Mouse (Mus musculus) lung, embryonic 16.5 days (tissue): ENCODE measurements around the gene Flt3l. TPM values are rescaled to one million over a fixed set of nuclear protein-coding genes. Genes with fewer than 3 reads are reported as not detected.
"Not testable (repeated sequence)": the region's sequence is repeated elsewhere in the genome, so short reads cannot be mapped to it uniquely, and the experiment has no call there.

Source experiments
- ATAC-seq: fragments of 200-750 bp; cut with Nextera tagmentation; 2 replicates; pipeline ENCODE4 v1.8.0; 2017; ENCODE audit warnings: low read depth, mild to moderate bottlenecking, moderate library complexity
- H3K27ac ChIP-seq: fragments of 300-500 bp; sonication (generic); 2 replicates; pipeline ENCODE4 v1.5.1; 2014; ENCODE audit warnings: mild to moderate bottlenecking, control low read depth, low read length
- H3K27me3 ChIP-seq: fragments of 300-500 bp; sonication (generic); 2 replicates; pipeline ENCODE4 v1.6.1; 2014; ENCODE audit warnings: low read depth, low read length, mixed read lengths; ENCODE audit not compliant: control insufficient read depth, insufficient read depth
- H3K36me3 ChIP-seq: fragments of 300-500 bp; sonication (generic); 2 replicates; pipeline ENCODE4 v1.6.1; 2014; ENCODE audit warnings: low read length; ENCODE audit not compliant: control insufficient read depth, insufficient read depth
- H3K4me1 ChIP-seq: fragments of 300-500 bp; sonication (generic); replicated peaks from 2 replicates; pipeline ENCODE4 v1.6.1; 2014; ENCODE audit warnings: low read length, mixed read lengths; ENCODE audit not compliant: control insufficient read depth, insufficient read depth
- H3K4me2 ChIP-seq: fragments of 300-500 bp; sonication (generic); 2 replicates; pipeline ENCODE4 v1.6.1; 2014; ENCODE audit warnings: low read depth, low read length, control low read depth
- H3K4me3 ChIP-seq: fragments of 300-500 bp; sonication (generic); 2 replicates; pipeline ENCODE4 v1.5.1; 2014; ENCODE audit warnings: mild to moderate bottlenecking, low read length, control low read depth
- H3K9ac ChIP-seq: fragments of 300-500 bp; sonication (generic); 2 replicates; pipeline ENCODE4 v1.6.1; 2014; ENCODE audit warnings: low read length, control low read depth
- H3K9me3 ChIP-seq: fragments of 300-500 bp; sonication (generic); 2 replicates; pipeline ENCODE4 v1.6.1; 2016; ENCODE audit warnings: low read length; ENCODE audit not compliant: control insufficient read depth
- WGBS: fragments of 180-500 bp; shearing (Covaris S2); extraction: QIAGEN DNeasy Blood & Tissue Kit; methylation state at CpG from one replicate; pipeline ENCODE4 v1.1.7; 2014; 5-methylcytosine and 5-hydroxymethylcytosine counted together
- polyA plus RNA-seq: library from polyadenylated mRNA; unstranded; fragments of >200 nt; fragmentation: Nextera tagmentation; extraction: Ambion mirVana; gene quantifications from 2 replicates; pipeline ENCODE4 v1.2.1, GENCODE M21; 2015

The Flt3l gene
- polyA plus RNA-seq, 1 experiment from 2014 or later: 2.4 TPM

GRCm38 (mm10) chr7:45113476-45113875 lies 22.8 kb downstream of the Flt3l start:
- no peak overlapping the region for H3K4me3 ChIP-seq
- no peak for ATAC-seq
- 65% methylated on average over 2 of the region's 2 CpGs for WGBS
- no peaks in the 10 kb centered on the region for H3K27me3 ChIP-seq
- no peaks in the 10 kb centered on the region for H3K36me3 ChIP-seq
- H3K4me2 ChIP-seq: no peak overlapping the region
- H3K4me1 ChIP-seq: no peaks in the 10 kb centered on the region
- H3K9ac ChIP-seq: no peak overlapping the region
- no peaks in the 10 kb centered on the region for H3K9me3 ChIP-seq
- no peak overlapping the region for H3K27ac ChIP-seq

DNA sequence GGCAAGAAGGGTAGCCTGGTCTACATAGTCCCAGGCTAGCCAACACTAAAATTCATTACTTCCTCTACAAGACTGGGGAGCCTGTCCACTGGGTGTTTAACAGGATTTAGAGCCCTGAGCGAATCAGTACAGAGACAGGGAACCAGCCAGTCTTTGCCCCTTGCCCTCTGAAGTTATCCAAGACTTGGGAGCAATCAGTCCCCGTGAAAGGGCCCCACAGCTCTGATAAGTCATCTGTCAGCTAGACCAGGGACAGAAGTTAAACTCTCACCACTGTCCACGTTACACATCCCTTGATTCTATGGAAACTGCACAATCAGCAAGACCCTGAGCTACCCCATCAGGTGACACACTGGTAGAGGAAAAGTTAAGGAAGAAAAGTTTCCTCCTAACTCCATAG lies 23.7 kb downstream of the Flt3l start:
- Histone ChIP-seq H3K9me3 (no peaks in the 10 kb centered on the region), H3K27ac (no peak overlapping the region), H3K4me2 (no peak overlapping the region), H3K4me3 (no peak overlapping the region), H3K4me1 (no peaks in the 10 kb centered on the region), H3K9ac (no peak overlapping the region), H3K27me3 (no peaks in the 10 kb centered on the region), H3K36me3 (no peaks in the 10 kb centered on the region)
- 36% methylated on average over 3 of the region's 3 CpGs for WGBS
- ATAC-seq: no peak

DNA sequence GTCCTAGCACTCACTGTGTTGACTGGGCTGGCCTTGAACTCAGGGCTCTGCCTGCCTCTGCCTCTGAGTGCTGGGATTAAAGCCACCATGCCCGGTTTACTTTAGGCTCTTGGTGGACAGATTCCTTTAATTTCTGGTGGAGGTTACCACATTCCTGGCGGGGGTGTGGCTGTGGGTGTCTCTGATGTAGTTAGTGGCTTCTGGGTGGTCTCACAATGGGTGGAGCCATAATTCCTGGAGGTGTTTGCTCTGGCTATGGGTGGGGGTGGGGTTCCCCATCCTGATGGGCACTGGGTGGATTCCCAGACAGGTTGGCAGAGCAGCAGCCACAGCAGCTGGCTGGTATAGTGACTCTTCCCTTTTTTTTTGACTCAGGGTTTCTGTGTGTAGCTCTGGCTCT lies 24.3 kb downstream of the Flt3l start:
- no peak for ATAC-seq
- WGBS: 52% methylated on average over 2 of the region's 2 CpGs
- no peak overlapping the region for H3K4me2 ChIP-seq
- no peak overlapping the region for H3K9ac ChIP-seq
- H3K27ac ChIP-seq: no peak overlapping the region
- H3K27me3 ChIP-seq: no peaks in the 10 kb centered on the region
- H3K4me3 ChIP-seq: no peak overlapping the region
- no peaks in the 10 kb centered on the region for H3K4me1 ChIP-seq
- H3K36me3 ChIP-seq: no peaks in the 10 kb centered on the region
- no peaks in the 10 kb centered on the region for H3K9me3 ChIP-seq

DNA sequence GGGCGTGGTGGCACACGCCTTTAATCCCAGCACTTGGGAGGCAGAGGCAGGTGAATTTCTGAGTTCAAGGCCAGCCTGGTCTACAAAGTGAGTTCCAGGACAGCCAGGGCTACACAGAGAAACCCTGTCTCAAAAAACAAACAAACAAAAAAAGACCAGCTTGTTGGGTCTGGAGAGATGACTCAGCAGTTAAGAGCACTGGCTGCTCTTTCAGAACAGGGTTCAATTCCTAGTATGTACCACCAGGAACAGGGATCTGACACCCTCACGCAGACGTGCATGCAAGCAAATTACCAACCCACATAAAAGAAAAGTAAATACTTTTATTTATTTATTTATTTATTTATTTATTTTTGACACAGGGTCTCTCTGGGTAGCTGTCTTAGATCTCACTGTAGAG lies 26.1 kb downstream of the Flt3l start:
- not testable (repeated sequence) for H3K36me3 ChIP-seq, H3K4me1 ChIP-seq, H3K27ac ChIP-seq, H3K27me3 ChIP-seq, ATAC-seq, H3K4me3 ChIP-seq, H3K9me3 ChIP-seq, H3K9ac ChIP-seq, H3K4me2 ChIP-seq
- 77% methylated on average over 4 of the region's 4 CpGs for WGBS

DNA sequence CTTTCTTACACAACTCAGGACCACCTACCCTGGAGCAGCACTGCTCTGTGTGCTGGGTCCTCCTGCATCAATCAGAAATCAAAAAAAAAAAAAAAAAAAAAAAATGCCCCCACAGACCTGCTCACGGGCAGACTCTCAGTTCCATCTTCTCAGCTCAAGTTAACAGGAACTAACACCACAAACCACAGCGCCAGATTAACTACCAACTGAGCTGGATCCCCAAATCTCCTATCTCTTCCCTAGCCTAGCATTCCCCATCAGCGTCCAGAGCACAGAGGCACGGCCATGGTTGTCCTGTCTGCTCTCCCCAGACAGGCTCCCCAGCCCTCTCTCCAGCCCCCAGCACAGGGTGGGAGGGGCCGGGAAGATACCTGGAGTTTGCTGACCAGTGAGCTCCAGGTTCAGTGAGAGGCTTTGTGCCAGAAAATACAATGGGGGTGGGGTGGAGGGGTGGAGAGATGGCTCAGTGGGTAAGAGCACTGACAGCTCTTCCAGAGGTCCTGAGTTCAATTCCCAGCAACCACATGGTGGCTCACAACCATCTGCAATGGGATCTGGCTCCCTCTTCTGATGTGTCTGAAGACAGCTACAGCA lies 29.1 kb downstream of the Flt3l start:
- H3K4me3 ChIP-seq: no peak overlapping the region
- no peak overlapping the region for H3K27ac ChIP-seq
- no peaks in the 10 kb centered on the region for H3K9me3 ChIP-seq
- ATAC-seq: no peak
- WGBS: 58% methylated on average over 5 of the region's 5 CpGs
- no peaks in the 10 kb centered on the region for H3K36me3 ChIP-seq
- H3K4me1 ChIP-seq: peaks cover 22% of the 10 kb centered on the region
- no peaks in the 10 kb centered on the region for H3K27me3 ChIP-seq
- no peak overlapping the region for H3K9ac ChIP-seq
- no peak overlapping the region for H3K4me2 ChIP-seq

GRCm38 (mm10) chr7:45106441-45106840 lies 29.8 kb downstream of the Flt3l start:
- H3K4me3 ChIP-seq: no peak overlapping the region
- whole genome bisulfite sequencing: 53% methylated on average over 6 of the region's 6 CpGs
- peaks cover 22% of the 10 kb centered on the region for H3K4me1 ChIP-seq
- no peak for ATAC-seq
- no peaks in the 10 kb centered on the region for H3K27me3 ChIP-seq
- no peaks in the 10 kb centered on the region for H3K36me3 ChIP-seq
- H3K4me2 ChIP-seq: no peak overlapping the region
- no peak overlapping the region for H3K9ac ChIP-seq
- no peaks in the 10 kb centered on the region for H3K9me3 ChIP-seq
- no peak overlapping the region for H3K27ac ChIP-seq

DNA sequence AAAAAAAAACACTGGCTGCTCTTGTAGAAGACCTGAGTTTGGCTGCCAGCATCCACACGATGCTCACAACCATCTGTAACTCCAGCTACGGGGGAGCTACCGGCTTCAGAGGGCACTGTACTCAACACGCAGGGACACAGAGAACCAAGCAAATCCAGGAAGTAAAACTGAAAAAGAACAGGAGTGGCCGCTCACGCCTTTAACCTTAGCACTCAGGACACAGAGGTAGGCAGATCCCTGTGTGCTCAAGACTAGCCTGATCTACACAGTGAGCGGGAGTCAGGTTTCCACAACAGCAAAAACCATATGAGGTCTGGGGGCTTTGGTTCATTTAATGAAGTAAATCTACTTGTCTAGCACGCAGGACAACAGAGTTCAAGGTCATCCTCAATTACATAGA lies 30.7 kb downstream of the Flt3l start:
- H3K4me2 ChIP-seq: no peak overlapping the region
- peaks cover 22% of the 10 kb centered on the region for H3K4me1 ChIP-seq
- 77% methylated on average over 8 of the region's 8 CpGs for WGBS
- no peak for ATAC-seq
- no peaks in the 10 kb centered on the region for H3K9me3 ChIP-seq
- no peaks in the 10 kb centered on the region for H3K27me3 ChIP-seq
- no peak overlapping the region for H3K27ac ChIP-seq
- H3K36me3 ChIP-seq: no peaks in the 10 kb centered on the region
- H3K4me3 ChIP-seq: no peak overlapping the region
- H3K9ac ChIP-seq: no peak overlapping the region

DNA sequence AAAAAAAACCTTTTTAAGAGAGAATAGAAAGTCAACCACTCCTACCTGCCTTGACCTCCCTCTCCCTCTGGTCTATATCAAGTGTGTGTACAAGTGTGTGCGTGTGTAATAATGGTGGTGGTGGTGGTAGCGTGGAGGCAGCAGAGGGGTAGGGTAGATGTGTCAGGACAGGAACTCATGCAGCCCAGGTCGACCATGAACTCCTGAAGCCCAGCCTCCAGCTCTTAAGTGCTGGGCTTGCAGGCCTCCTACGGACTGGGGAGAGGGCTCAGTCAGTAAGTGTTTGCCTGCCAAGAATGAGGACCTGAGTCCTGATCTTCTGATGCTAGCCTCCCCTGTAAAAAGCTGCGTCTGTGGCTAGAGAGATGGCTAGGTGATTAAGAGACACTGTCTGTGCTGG lies 31.3 kb downstream of the Flt3l start:
- no peaks in the 10 kb centered on the region for H3K27me3 ChIP-seq
- no peak overlapping the region for H3K4me2 ChIP-seq
- no peak overlapping the region for H3K9ac ChIP-seq
- no peaks in the 10 kb centered on the region for H3K36me3 ChIP-seq
- no peak overlapping the region for H3K27ac ChIP-seq
- WGBS: 64% methylated on average over 5 of the region's 5 CpGs
- no peak for ATAC-seq
- H3K9me3 ChIP-seq: no peaks in the 10 kb centered on the region
- no peak overlapping the region for H3K4me3 ChIP-seq
- peaks cover 22% of the 10 kb centered on the region for H3K4me1 ChIP-seq

DNA sequence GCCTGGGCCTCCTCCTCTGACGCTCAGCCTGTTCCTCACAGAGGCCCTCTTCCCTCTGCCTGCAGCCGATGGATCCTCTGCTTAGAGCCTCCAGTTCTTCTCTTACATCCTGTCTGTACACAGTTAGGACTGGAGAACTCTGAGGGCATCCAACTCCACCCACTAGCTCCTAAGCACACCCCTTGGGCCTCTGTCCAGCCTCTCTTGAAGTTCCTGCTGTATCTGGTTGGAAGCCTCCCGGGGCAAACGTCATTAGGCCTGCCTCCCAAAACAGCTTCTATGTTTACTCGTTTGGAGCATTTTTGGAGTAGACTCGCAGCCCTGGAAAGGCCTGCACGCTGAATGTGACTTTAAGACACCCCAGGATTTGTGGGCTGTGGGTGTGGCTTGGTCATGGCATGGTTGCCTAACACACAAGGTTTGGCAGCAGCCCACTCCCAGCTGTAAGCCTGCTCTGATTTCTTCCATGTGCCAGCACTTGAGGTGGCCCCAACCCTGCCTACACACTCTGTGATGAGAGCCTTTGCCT lies 32.5 kb downstream of the Flt3l start, which contains the start of gene Fcgrt:
Gene Fcgrt (minus strand): TSS at position 200 of the 529 bp plus-strand sequence.
- peaks cover 3% of the 10 kb centered on the region; the same call in 1 of the 2 replicates for H3K36me3 ChIP-seq
- peak within 1 kb of the TSS; percentile 74 for H3K9ac ChIP-seq
- peaks cover 22% of the 10 kb centered on the region for H3K4me1 ChIP-seq
- 14% methylated on average over 7 of the region's 7 CpGs for WGBS
- peak within 1 kb of the TSS; percentile 91 for H3K27ac ChIP-seq
- H3K9me3 ChIP-seq: no peaks in the 10 kb centered on the region
- ATAC-seq: peak; percentile 98
- H3K27me3 ChIP-seq: no peaks in the 10 kb centered on the region
- H3K4me3 ChIP-seq: peak within 1 kb of the TSS; percentile 56
- H3K4me2 ChIP-seq: peak within 1 kb of the TSS; percentile 69
